Comparison of ENCODE assay signal across 28 mouse cellular contexts in the genomic region with DNA sequence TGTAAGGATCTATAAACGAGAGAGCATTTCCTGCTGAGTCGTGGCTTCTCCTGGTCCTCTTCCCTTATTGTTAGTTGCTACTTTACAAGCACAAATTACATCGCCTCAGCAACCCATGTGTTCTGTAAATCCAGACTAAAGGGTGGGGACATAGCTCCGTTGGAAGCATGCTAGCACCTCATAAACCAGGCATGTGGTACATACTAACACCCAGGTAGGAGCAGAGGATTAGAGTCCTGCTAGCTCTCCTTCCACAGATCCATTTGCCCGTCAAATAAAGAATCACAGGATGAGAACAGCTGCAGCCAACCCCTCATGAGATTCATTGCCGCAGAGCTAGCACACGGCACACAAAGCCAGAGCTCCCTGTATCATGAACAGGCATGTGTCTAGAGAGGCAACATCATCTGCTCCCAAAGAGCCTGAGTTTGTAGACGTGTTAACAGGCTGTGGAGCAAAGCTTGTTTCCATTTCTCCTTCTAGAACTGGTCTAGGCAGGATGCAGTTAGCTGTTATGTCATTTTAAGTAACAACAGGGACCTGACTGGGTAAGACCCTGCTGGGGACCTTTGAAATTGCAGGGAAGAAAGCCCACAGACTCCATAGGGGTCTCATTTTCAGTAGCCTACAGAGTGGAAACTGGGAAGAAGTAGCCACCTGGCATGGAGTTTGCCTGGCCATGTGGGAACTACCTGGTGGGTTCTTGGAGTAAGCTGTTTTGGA. TPM values are rescaled to one million over a fixed set of nuclear protein-coding genes. Genes with fewer than 3 reads are reported as not detected.
DNase-seq lines count a peak whose midpoint lies in the region; ATAC-seq and TF ChIP-seq lines count a peak whose summit lies in the region.
"Had no signal": no experiment of that assay in that cellular context is flagged by ENCODE, and none has a peak within 500 bp of the region (broad histone marks: within the 10 kb centered on the region; RNA-seq: fewer than 3 reads in every experiment).

No protein-coding gene starts in this region.

- no peaks in the 10 kb centered on the region for H3K4me1 ChIP-seq in hindbrain, postnatal 0 days (ENCODE audit: insufficient read depth, low read length)
- H3K4me1 ChIP-seq in hindbrain, embryonic 14.5 days (replicated peaks; ENCODE audit: control insufficient read depth, insufficient read depth, low read length), result no peaks in the 10 kb centered on the region
- H3K4me1 ChIP-seq in CH12.LX (ENCODE audit: control insufficient read depth in 1 of 2, insufficient read depth in 2 of 2), result peaks cover 0 to 9% of the 10 kb centered on the region in 2 experiments; a peak in 3 of 4 replicates
- H3K4me1 ChIP-seq: embryonic facial prominence, embryonic 12.5 days; kidney, embryonic 15.5 days; liver, embryonic 13.5 days had no signal

- TF ChIP-seq CTCF in hindbrain, postnatal 0 days (IDR thresholded peaks at IDR 0.05; ENCODE audit: low read depth), result no peak
- TF ChIP-seq CTCF in CH12.LX (conservative IDR thresholded peaks at IDR 0.05 in 1 of 2, IDR thresholded peaks at IDR 0.05 in 1 of 2; ENCODE audit: low read depth in 2 of 2, low read length in 2 of 2), result peak; percentile 6 to 43; a peak in 2 of 4 replicates

- dilution Hi-C loops in CH12.LX (cut with MboI; ENCODE audit: extremely low pct_ligation_motif_present, extremely low pct_unique_long_range_greater_than_20kb, low sequenced_read_pairs), result no loop called here

- TF ChIP-seq EP300 in CH12.LX (IDR thresholded peaks at IDR 0.05; ENCODE audit: low read length), result no peak

- H3K27me3 ChIP-seq in hindbrain, postnatal 0 days (ENCODE audit: insufficient read depth, low read length), result no peaks in the 10 kb centered on the region
- H3K27me3 ChIP-seq in hindbrain, embryonic 14.5 days (ENCODE audit: control insufficient read depth, insufficient read depth, low read length), result no peaks in the 10 kb centered on the region
- no peaks in the 10 kb centered on the region for H3K27me3 ChIP-seq in CH12.LX (replicated peaks)
- H3K27me3 ChIP-seq: embryonic facial prominence, embryonic 12.5 days; heart, embryonic 15.5 days; kidney, embryonic 15.5 days; liver, embryonic 13.5 days; midbrain, embryonic 12.5 days had no signal

- no peaks in the 10 kb centered on the region for H3K9me3 ChIP-seq in hindbrain, postnatal 0 days (ENCODE audit: low read length)
- H3K9me3 ChIP-seq in hindbrain, embryonic 14.5 days (ENCODE audit: control insufficient read depth, low read length), result no peaks in the 10 kb centered on the region
- H3K9me3 ChIP-seq in CH12.LX (replicated peaks; ENCODE audit: low read length), result no peaks in the 10 kb centered on the region
- H3K9me3 ChIP-seq: embryonic facial prominence, embryonic 12.5 days; heart, embryonic 15.5 days; kidney, embryonic 15.5 days; liver, embryonic 13.5 days; midbrain, embryonic 12.5 days had no signal

- no peak for TF ChIP-seq POLR2A in CH12.LX (IDR thresholded peaks at IDR 0.05; ENCODE audit: low read depth, low read length)

- in situ Hi-C loops in CH12.LX (cut with MboI; ENCODE audit: low pct_ligation_motif_present, low pct_unique_long_range_greater_than_20kb, low sequenced_read_pairs), result no loop called here

- 57% methylated on average over 8 of the region's 8 CpGs for WGBS in hindbrain, postnatal 0 days
- 65% methylated on average over 8 of the region's 8 CpGs for WGBS in hindbrain, embryonic 14.5 days

- H3K27ac ChIP-seq in hindbrain, postnatal 0 days, result no peak overlapping the region
- no peak overlapping the region for H3K27ac ChIP-seq in hindbrain, embryonic 14.5 days
- H3K27ac ChIP-seq in CH12.LX (ENCODE audit: insufficient read depth, low read depth), result no peak overlapping the region; the same call in 1 of the 2 replicates
- H3K27ac ChIP-seq: embryonic facial prominence, embryonic 12.5 days; heart, embryonic 15.5 days; kidney, embryonic 15.5 days; left cerebral cortex, adult 2 months; liver, embryonic 13.5 days; midbrain, embryonic 12.5 days; stomach, postnatal 0 days had no signal

- DNase-seq in embryo, embryonic 10.5 days (ENCODE audit: low spot score), result peak; percentile 15
- DNase-seq in embryo, embryonic 10 days (ENCODE audit: low spot score), result no peak
- peak; percentile 15 for DNase-seq in hindbrain, postnatal 0 days (ENCODE audit: low spot score)
- no peak for DNase-seq in hindbrain, embryonic 14.5 days (ENCODE audit: low spot score)
- DNase-seq in CH12.LX (ENCODE audit: extremely low read depth) (no peak), ZHBTc4 (ENCODE audit: low read depth, low spot score) (peak; percentile 36)
- DNase-seq in layer of hippocampus, adult 9-11 months, result no peak
- no peak for DNase-seq in urinary bladder, postnatal 25 days (ENCODE audit: low spot score)
- DNase-seq: adrenal gland, postnatal 10 days; cerebellum, adult 2 months; gastrocnemius, postnatal 25 days; kidney, adult 11 months; left cerebral cortex, postnatal 4 days; liver, embryonic 13.5 days; lung, adult 2 months; lung, postnatal 14 days; right cerebral cortex, adult 18-20 months; thymus, adult 2 months; thymus, postnatal 4 days had no signal

- H3K9ac ChIP-seq in hindbrain, postnatal 0 days (replicated peaks; ENCODE audit: low read length), result no peak overlapping the region
- no peak overlapping the region for H3K9ac ChIP-seq in hindbrain, embryonic 14.5 days
- no peak overlapping the region for H3K9ac ChIP-seq in CH12.LX (ENCODE audit: insufficient read depth, low read depth)
- H3K9ac ChIP-seq: embryonic facial prominence, embryonic 12.5 days; heart, embryonic 15.5 days; kidney, embryonic 15.5 days; liver, embryonic 13.5 days; midbrain, embryonic 12.5 days had no signal

- H3K79me2 ChIP-seq in CH12.LX (replicated peaks; ENCODE audit: control insufficient read depth, extremely low read depth, insufficient read depth, poor library complexity, severe bottlenecking), result peaks cover 6% of the 10 kb centered on the region

- no peaks in the 10 kb centered on the region for H3K36me3 ChIP-seq in hindbrain, postnatal 0 days (ENCODE audit: insufficient read depth, low read length)
- no peaks in the 10 kb centered on the region for H3K36me3 ChIP-seq in hindbrain, embryonic 14.5 days (replicated peaks; ENCODE audit: control insufficient read depth, insufficient read depth)
- peaks cover 71 to 80% of the 10 kb centered on the region in 2 experiments for H3K36me3 ChIP-seq in CH12.LX (replicated peaks in 1 of 2; ENCODE audit: control insufficient read depth in 1 of 2, insufficient read depth in 1 of 2, low read length in 1 of 2)
- H3K36me3 ChIP-seq: embryonic facial prominence, embryonic 12.5 days; heart, embryonic 15.5 days; kidney, embryonic 15.5 days; liver, embryonic 13.5 days; midbrain, embryonic 12.5 days had no signal

- H3K4me3 ChIP-seq in hindbrain, postnatal 0 days (ENCODE audit: low read length), result no peak overlapping the region
- no peak overlapping the region for H3K4me3 ChIP-seq in hindbrain, embryonic 14.5 days (replicated peaks; ENCODE audit: low read length)
- no peak overlapping the region for H3K4me3 ChIP-seq in CH12.LX (replicated peaks in 1 of 3; ENCODE audit: low read depth in 2 of 3, low read length in 2 of 3, poor library complexity in 1 of 3)
- H3K4me3 ChIP-seq: embryonic facial prominence, embryonic 12.5 days; heart, embryonic 15.5 days; kidney, embryonic 15.5 days; left cerebral cortex, adult 2 months; liver, embryonic 13.5 days; midbrain, embryonic 12.5 days had no signal

- ATAC-seq in hindbrain, postnatal 0 days, result 0 out of 2 replicates have a peak, but pooled peaks have one; percentile 24
- ATAC-seq in hindbrain, embryonic 14.5 days (ENCODE audit: low FRiP score), result no peak
- ATAC-seq: CD4-positive, CD25-positive, alpha-beta regulatory T cell, adult 4 months; forebrain, embryonic 14.5 days had no signal

- no peak overlapping the region for H3K4me2 ChIP-seq in hindbrain, postnatal 0 days (ENCODE audit: low read depth, low read length)
- no peak overlapping the region for H3K4me2 ChIP-seq in hindbrain, embryonic 14.5 days (replicated peaks)
- no peak overlapping the region for H3K4me2 ChIP-seq in CH12.LX (ENCODE audit: insufficient read depth, low read depth, poor library complexity, severe bottlenecking)
- H3K4me2 ChIP-seq: embryonic facial prominence, embryonic 12.5 days; heart, embryonic 15.5 days; kidney, embryonic 15.5 days; liver, embryonic 13.5 days; midbrain, embryonic 12.5 days had no signal

- no peak for TF ChIP-seq RAD21 in CH12.LX (IDR thresholded peaks at IDR 0.05; ENCODE audit: low read depth, low read length)

TF ChIP-seq in CH12.LX, 34 proteins besides CTCF, POLR2A, EP300 and RAD21:
- TF ChIP-seq ZC3H11A (IDR thresholded peaks at IDR 0.05; ENCODE audit: low read depth, low read length) (no peak), UBTF (IDR thresholded peaks at IDR 0.05; ENCODE audit: low read depth, low read length) (no peak), ELF1 (IDR thresholded peaks at IDR 0.05; ENCODE audit: low read depth, low read length) (no peak), USF2 (conservative IDR thresholded peaks at IDR 0.05; ENCODE audit: low read depth, low read length) (no peak), E2F4 (IDR thresholded peaks at IDR 0.05; ENCODE audit: insufficient replicate concordance, low read depth, low read length) (no peak), GABPA (IDR thresholded peaks at IDR 0.05; ENCODE audit: insufficient replicate concordance, low read depth, low read length) (no peak), PAX5 (IDR thresholded peaks at IDR 0.05; ENCODE audit: low read length) (no peak), TBP (conservative IDR thresholded peaks at IDR 0.05; ENCODE audit: low read depth, low read length) (no peak), NELFE (IDR thresholded peaks at IDR 0.05; ENCODE audit: low read depth, low read length) (no peak), SMC3 (IDR thresholded peaks at IDR 0.05; ENCODE audit: low read depth, low read length) (no peak), ZKSCAN1 (IDR thresholded peaks at IDR 0.05; ENCODE audit: borderline replicate concordance, low read depth, low read length) (no peak)

RNA-seq across cellular contexts. Expression of gene Hcls1, which starts 15.0 kb away (rescaled TPM):
- total RNA-seq in hindbrain, postnatal 0 days (2014; rRNA removed), result 0.78 and 1.7 TPM in 2 replicates
- 2.1 and 2.2 TPM in 2 replicates for polyA plus RNA-seq in hindbrain, postnatal 0 days (2015; fragmentation: Nextera tagmentation; extraction: Ambion mirVana)
- 0.73 and 0.99 TPM in 2 replicates for polyA plus RNA-seq in hindbrain, embryonic 14.5 days (2014; fragmentation: Nextera tagmentation; extraction: Ambion mirVana)
- total RNA-seq in CH12.LX (2012; rRNA removed) (302 and 332 TPM in 2 replicates), CH12.LX (2014; rRNA removed) (206 and 222 TPM in 2 replicates)
- polyA plus RNA-seq in CH12.LX (2012; ENCODE audit: insufficient read length, low read depth), result 537 and 750 TPM in 2 replicates

RNA-seq across cellular contexts. Expression of gene Fbxo40, which starts 40.5 kb away (rescaled TPM):
- total RNA-seq in hindbrain, postnatal 0 days (2014; rRNA removed), result 0.05 and 0.25 TPM in 2 replicates
- polyA plus RNA-seq in hindbrain, postnatal 0 days (2015; fragmentation: Nextera tagmentation; extraction: Ambion mirVana), result 0.30 and 0.39 TPM in 2 replicates
- 0.09 TPM in 1 of 2 replicates, not detected in the other for polyA plus RNA-seq in hindbrain, embryonic 14.5 days (2014; fragmentation: Nextera tagmentation; extraction: Ambion mirVana)
- 0.88 and 1.5 TPM in 2 replicates for total RNA-seq in CH12.LX (2012; rRNA removed)
- total RNA-seq in CH12.LX (2014; rRNA removed), result 1.0 and 2.2 TPM in 2 replicates
- 3.0 and 3.7 TPM in 2 replicates for polyA plus RNA-seq in CH12.LX (2012; ENCODE audit: insufficient read length, low read depth)
- polyA plus RNA-seq: liver, embryonic 13.5 days; midbrain, embryonic 12.5 days; small intestine, adult 2 months; stomach, postnatal 0 days had no signal

Comparison
In these comparisons a context has a peak if more than half of its experiments do, and no peak if none do; other contexts are left out.
1. DNase-seq: peak in embryo, embryonic 10.5 days (single experiment), hindbrain, postnatal 0 days (single experiment) and ZHBTc4 (single experiment); none in embryo, embryonic 10 days (single experiment), hindbrain, embryonic 14.5 days (single experiment), CH12.LX (single experiment), layer of hippocampus, adult 9-11 months (single experiment) and urinary bladder, postnatal 25 days (single experiment).
2. RNA of gene Hcls1, which starts 15.0 kb away (polyA plus RNA-seq): 537 to 750 TPM in CH12.LX; 2.1 to 2.2 TPM in hindbrain, postnatal 0 days and 0.73 to 0.99 TPM in hindbrain, embryonic 14.5 days; every median in the first group is over 100 times any median in the second.